Mouse (Mus musculus) bone marrow macrophage, adult 2 months (primary cell): ENCODE results near the gene Ugp2.

ENCODE experiments used
- CTCF ChIP-seq: IDR thresholded peaks from 2 replicates; pipeline ENCODE4 v1.5.1; 2012; ENCODE audit warnings: low read depth, mild to moderate bottlenecking, low read length, moderate library complexity
- POLR2A ChIP-seq: IDR thresholded peaks from 2 replicates; pipeline ENCODE4 v1.6.1; 2012; ENCODE audit warnings: mild to moderate bottlenecking, low read depth, low read length, borderline replicate concordance

- TF ChIP-seq POLR2A (no peak), CTCF (no peak)
These were observed at the start of gene Ugp2 for GRCm38 (mm10) chr11:21371122-21371806.
